Mouse (Mus musculus) heart, embryonic 11.5 days (tissue): Measurements from ENCODE around the gene Sgo1. TPM values are rescaled to one million over a fixed set of nuclear protein-coding genes. Genes with fewer than 3 reads are reported as not detected.
"Not testable (repeated sequence)": the region's sequence is repeated elsewhere in the genome, so short reads cannot be mapped to it uniquely, and the experiment has no call there.

Experiments used
- ATAC-seq: fragments of 200-750 bp; cut with Nextera tagmentation; replicated peaks from 2 replicates; pipeline ENCODE4 v1.8.0; 2017; ENCODE audit warnings: moderate library complexity; ENCODE audit not compliant: insufficient number of reproducible peaks, low FRiP score, low TSS enrichment
- H3K27ac ChIP-seq: fragments of 300-500 bp; sonication (generic); 2 replicates; pipeline ENCODE4 v1.5.1; 2014; ENCODE audit warnings: mild to moderate bottlenecking, low read depth, low read length
- H3K27me3 ChIP-seq: fragments of 300-500 bp; sonication (generic); 2 replicates; pipeline ENCODE4 v1.6.1; 2014; ENCODE audit warnings: mild to moderate bottlenecking, low read length, mixed read lengths; ENCODE audit not compliant: control insufficient read depth, insufficient read depth
- H3K36me3 ChIP-seq: fragments of 300-500 bp; sonication (generic); 2 replicates; pipeline ENCODE4 v1.6.1; 2014; ENCODE audit warnings: mild to moderate bottlenecking, low read length, moderate library complexity, mixed read lengths; ENCODE audit not compliant: control insufficient read depth, insufficient read depth
- H3K4me1 ChIP-seq: fragments of 300-500 bp; sonication (generic); 2 replicates; pipeline ENCODE4 v1.6.1; 2014; ENCODE audit warnings: low read length; ENCODE audit not compliant: control insufficient read depth, insufficient read depth
- H3K4me2 ChIP-seq: fragments of 300-500 bp; sonication (generic); 2 replicates; pipeline ENCODE4 v1.6.1; 2014; ENCODE audit warnings: mild to moderate bottlenecking, moderate library complexity
- H3K4me3 ChIP-seq: fragments of 300-500 bp; sonication (generic); 2 replicates; pipeline ENCODE4 v1.5.1; 2014; ENCODE audit warnings: low read depth, low read length
- H3K9ac ChIP-seq: fragments of 300-500 bp; sonication (generic); 2 replicates; pipeline ENCODE4 v1.6.1; 2014; ENCODE audit warnings: mild to moderate bottlenecking, low read depth, low read length, moderate library complexity
- H3K9me3 ChIP-seq: fragments of 300-500 bp; sonication (generic); replicated peaks from 2 replicates; pipeline ENCODE4 v1.6.1; 2016; ENCODE audit warnings: low read length; ENCODE audit not compliant: control insufficient read depth
- WGBS: fragments of 180-500 bp; shearing (Covaris S2); extraction: QIAGEN DNeasy Blood & Tissue Kit; methylation state at CpG from one replicate; pipeline ENCODE4 v1.1.7; 2014; ENCODE audit not compliant: insufficient replicate concordance; 5-methylcytosine and 5-hydroxymethylcytosine counted together
- polyA plus RNA-seq: library from polyadenylated mRNA; unstranded; fragments of >200 nt; fragmentation: Nextera tagmentation; extraction: Ambion mirVana; gene quantifications from 2 replicates; pipeline ENCODE4 v1.2.1, GENCODE M21; 2014

Sgo1 gene
- polyA plus RNA-seq, 1 experiment from 2014 or later: 32.8 TPM

DNA sequence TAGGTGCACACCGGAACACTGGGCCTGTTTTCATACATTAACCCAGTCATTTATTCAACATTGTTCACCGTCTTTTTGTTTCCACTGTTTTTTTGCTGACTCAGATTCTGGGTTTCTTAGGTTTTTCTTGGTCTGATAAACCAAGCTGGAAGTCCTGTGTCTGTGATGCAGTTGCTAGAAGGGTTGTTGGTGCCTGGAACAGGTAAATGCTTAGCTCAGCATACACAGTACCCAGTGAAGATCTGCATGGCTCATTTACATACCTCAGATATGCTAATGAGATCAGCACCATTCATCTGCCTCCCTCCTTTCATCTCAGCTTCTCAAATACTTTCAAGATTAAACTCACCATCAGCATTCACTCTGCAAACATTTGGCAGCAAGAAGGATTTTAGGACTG lies 30.5 kb downstream of the Sgo1 start:
- Histone ChIP-seq H3K4me2 (no peak overlapping the region), H3K27me3 (no peaks in the 10 kb centered on the region), H3K4me3 (no peak overlapping the region), H3K4me1 (0 out of 2 replicates have a peak, but pooled peaks cover 3% of the 10 kb centered on the region), H3K9me3 (no peaks in the 10 kb centered on the region), H3K36me3 (peaks cover 3% of the 10 kb centered on the region; the same call in 1 of the 2 replicates), H3K9ac (no peak overlapping the region), H3K27ac (no peak overlapping the region)
- 80% methylated on average over 2 of the region's 2 CpGs for WGBS
- no peak for ATAC-seq

DNA sequence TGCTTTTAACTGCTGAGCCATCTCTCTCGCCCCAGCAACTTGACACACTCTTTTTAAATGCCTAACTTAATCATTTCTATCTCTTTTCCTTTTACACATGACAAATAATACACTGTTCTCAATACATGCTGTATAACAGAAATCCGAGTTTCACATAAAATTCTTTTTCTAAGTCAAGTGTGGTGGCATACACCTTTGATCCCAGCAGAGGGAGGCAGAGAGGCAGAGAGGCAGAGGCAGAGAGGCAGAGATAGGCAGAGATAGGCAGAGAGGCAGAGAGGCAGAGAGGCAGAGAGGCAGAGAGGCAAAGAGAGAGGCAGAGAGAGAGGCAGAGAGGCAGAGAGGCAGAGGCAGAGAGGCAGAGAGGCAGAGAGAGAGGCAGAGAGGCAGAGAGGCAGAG lies 31.7 kb downstream of the Sgo1 start:
- not testable (repeated sequence) for H3K9ac ChIP-seq, H3K4me3 ChIP-seq, H3K4me2 ChIP-seq, H3K9me3 ChIP-seq, H3K27ac ChIP-seq, H3K36me3 ChIP-seq, ATAC-seq, H3K4me1 ChIP-seq, H3K27me3 ChIP-seq
- 80% methylated on average over 2 of the region's 2 CpGs for WGBS

DNA sequence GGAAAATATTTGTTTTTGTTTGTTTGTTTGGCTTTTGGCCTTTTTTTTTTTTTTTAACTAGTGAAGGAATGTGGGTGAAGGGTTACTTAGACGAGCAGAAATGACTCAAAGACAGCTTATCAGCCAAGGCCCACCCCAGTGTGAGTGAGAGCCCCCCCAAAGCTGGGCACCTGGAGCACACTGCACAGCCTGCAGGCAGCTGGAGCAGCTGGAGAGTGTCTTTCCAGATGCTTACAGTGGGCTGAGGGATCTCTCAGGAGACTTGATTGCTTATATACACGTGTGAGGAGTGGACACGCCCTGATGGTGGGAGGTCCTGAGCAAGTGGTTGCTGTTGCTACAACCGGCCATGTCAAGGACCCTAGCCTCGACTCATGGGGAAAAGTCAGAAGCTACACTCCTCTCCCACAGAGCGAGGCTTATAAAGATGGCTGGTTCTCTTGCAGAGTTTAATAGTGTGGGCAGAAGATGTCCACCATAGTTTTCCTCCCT lies 32.7 kb downstream of the Sgo1 start:
- Histone ChIP-seq H3K4me2 (no peak overlapping the region), H3K27me3 (no peaks in the 10 kb centered on the region), H3K9ac (no peak overlapping the region), H3K4me3 (no peak overlapping the region), H3K27ac (no peak overlapping the region), H3K4me1 (no peaks in the 10 kb centered on the region), H3K9me3 (no peaks in the 10 kb centered on the region), H3K36me3 (peaks cover 3% of the 10 kb centered on the region; the same call in 1 of the 2 replicates)
- no peak for ATAC-seq
- 57% methylated on average over 6 of the region's 6 CpGs for WGBS

- ATAC-seq: no peak
- Histone ChIP-seq H3K4me3 (no peak overlapping the region), H3K27me3 (no peaks in the 10 kb centered on the region), H3K27ac (no peak overlapping the region), H3K4me2 (no peak overlapping the region), H3K9me3 (no peaks in the 10 kb centered on the region), H3K9ac (no peak overlapping the region), H3K36me3 (peaks cover 3% of the 10 kb centered on the region; the same call in 1 of the 2 replicates), H3K4me1 (no peaks in the 10 kb centered on the region)
- 79% methylated on average over 2 of the region's 2 CpGs for WGBS
These were observed 33.2 kb downstream of the Sgo1 start for GRCm38 (mm10) chr17:53655959-53656358.

DNA sequence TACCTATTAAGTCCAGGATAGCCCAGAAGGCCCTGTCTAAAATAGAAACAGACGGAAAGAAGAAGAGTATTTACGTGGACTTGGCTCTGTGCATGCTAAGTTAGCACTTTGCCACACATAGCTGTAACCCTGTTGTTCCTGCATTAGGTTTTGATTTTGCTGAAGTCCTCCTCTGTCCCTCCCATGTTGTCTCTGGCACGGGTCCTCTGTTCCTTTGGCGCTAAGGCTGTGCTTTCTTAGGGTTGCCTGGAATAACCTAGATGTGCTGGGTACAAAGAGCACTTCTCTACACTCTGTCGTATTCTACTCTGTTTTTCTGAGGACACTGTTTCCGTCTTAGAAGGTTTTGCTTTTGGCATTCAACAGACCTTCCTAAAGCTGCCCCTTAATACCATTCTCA lies 34.1 kb downstream of the Sgo1 start:
- peaks cover 3% of the 10 kb centered on the region; the same call in 1 of the 2 replicates for H3K36me3 ChIP-seq
- no peaks in the 10 kb centered on the region for H3K4me1 ChIP-seq
- no peak overlapping the region for H3K9ac ChIP-seq
- no peak for ATAC-seq
- 87% methylated on average over 6 of the region's 6 CpGs for WGBS
- no peaks in the 10 kb centered on the region for H3K27me3 ChIP-seq
- no peak overlapping the region for H3K4me3 ChIP-seq
- no peak overlapping the region for H3K4me2 ChIP-seq
- H3K27ac ChIP-seq: no peak overlapping the region
- no peaks in the 10 kb centered on the region for H3K9me3 ChIP-seq

DNA sequence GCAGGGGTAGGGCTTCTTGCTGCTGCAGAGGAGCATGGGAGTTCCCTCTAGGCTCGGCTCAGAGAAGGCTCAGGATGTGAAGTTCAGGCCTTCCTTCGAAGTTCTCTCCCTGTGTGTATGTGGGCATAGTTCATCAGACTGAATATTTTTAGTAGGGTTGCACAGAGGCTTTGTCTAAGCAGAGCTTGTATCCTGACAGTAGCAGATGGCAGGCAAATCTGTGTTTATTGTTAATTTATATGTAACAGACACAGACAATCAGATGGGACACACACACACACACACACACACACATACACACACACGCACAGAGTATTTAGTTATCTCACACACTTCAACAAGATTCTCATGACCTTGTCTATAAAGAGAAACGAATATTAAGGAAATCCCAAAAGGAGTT lies 34.5 kb downstream of the Sgo1 start:
- peaks cover 3% of the 10 kb centered on the region; the same call in 1 of the 2 replicates for H3K36me3 ChIP-seq
- H3K9me3 ChIP-seq: no peaks in the 10 kb centered on the region
- no peak for ATAC-seq
- H3K27ac ChIP-seq: no peak overlapping the region
- WGBS: 80% methylated on average over 4 of the region's 4 CpGs
- no peak overlapping the region for H3K9ac ChIP-seq
- H3K27me3 ChIP-seq: no peaks in the 10 kb centered on the region
- no peak overlapping the region for H3K4me2 ChIP-seq
- no peak overlapping the region for H3K4me3 ChIP-seq
- H3K4me1 ChIP-seq: no peaks in the 10 kb centered on the region

GRCm38 (mm10) chr17:53650251-53650661 lies 38.9 kb downstream of the Sgo1 start:
- H3K27me3 ChIP-seq: no peaks in the 10 kb centered on the region
- H3K9me3 ChIP-seq: no peaks in the 10 kb centered on the region
- H3K4me1 ChIP-seq: no peaks in the 10 kb centered on the region
- no peaks in the 10 kb centered on the region for H3K36me3 ChIP-seq
- no peak overlapping the region for H3K4me3 ChIP-seq
- H3K4me2 ChIP-seq: no peak overlapping the region
- H3K27ac ChIP-seq: no peak overlapping the region
- WGBS: 78% methylated on average over 2 of the region's 2 CpGs
- no peak overlapping the region for H3K9ac ChIP-seq
- ATAC-seq: no peak

DNA sequence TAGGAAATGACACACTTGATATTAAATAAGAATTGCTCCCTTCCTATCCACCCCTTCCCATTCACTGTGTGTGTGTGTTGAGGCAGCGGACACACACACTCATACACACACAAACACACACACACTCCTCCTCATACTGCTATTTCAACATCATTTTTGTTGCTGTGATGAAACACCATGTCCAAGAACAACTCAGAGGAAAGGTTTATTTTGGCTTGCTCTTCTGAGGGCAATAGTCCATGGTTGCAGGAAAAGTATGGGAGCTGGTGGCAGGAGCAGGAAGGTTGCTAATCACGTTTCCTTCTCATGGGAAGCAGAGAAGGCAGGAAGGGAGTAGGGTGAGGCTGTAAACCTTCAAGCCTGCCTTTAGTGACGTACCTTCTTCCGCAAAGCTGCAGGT lies 45.8 kb downstream of the Sgo1 start:
- Histone ChIP-seq H3K27me3 (no peaks in the 10 kb centered on the region), H3K36me3 (peaks cover 19% of the 10 kb centered on the region), H3K27ac (no peak overlapping the region), H3K4me3 (no peak overlapping the region), H3K4me2 (no peak overlapping the region), H3K4me1 (no peaks in the 10 kb centered on the region), H3K9ac (no peak overlapping the region), H3K9me3 (no peaks in the 10 kb centered on the region)
- WGBS: 77% methylated on average over 4 of the region's 4 CpGs
- no peak for ATAC-seq

DNA sequence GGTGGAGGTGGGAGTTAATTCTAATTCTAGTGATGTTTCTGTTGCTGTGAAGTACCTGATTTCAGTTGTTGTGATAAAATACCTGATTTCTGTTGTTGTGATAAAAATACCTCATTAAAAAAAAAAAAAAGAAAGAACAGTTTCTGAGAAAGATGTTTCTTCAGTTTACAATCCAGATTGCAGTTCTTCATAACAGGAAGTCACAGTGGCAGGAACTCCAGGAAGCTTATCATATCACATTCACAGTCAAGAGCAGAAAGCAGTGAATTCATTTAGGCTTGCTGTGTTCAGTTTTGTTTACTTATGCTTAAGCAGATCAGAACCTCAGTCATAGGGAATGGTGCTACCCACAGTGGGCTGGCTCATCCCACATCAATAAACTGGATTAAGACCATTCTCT lies 57.8 kb downstream of the Sgo1 start:
- Histone ChIP-seq H3K4me2 (no peak overlapping the region), H3K9ac (no peak overlapping the region), H3K9me3 (no peaks in the 10 kb centered on the region), H3K4me1 (no peaks in the 10 kb centered on the region), H3K36me3 (0 out of 2 replicates have a peak, but pooled peaks cover 3% of the 10 kb centered on the region), H3K27ac (no peak overlapping the region), H3K27me3 (no peaks in the 10 kb centered on the region), H3K4me3 (no peak overlapping the region)
- ATAC-seq: no peak
